Mouse (Mus musculus): ENCODE measurements around the gene Pidd1. TPM values are rescaled to one million over a fixed set of nuclear protein-coding genes. Genes with fewer than 3 reads are reported as not detected.

Pidd1 gene
- polyA plus RNA-seq, 1 experiment from 2014 or later, result 9.1 TPM

- H3K4me2 ChIP-seq (ENCODE audit: low read depth, low read length), result peak overlapping the region; percentile 89
- peak overlapping the region; percentile 72 for H3K4me3 ChIP-seq (ENCODE audit: low read depth, low read length)
- under 1% methylated on average over 17 of the region's 17 CpGs for WGBS
- DNase-seq (ENCODE audit: low spot score), result peak; percentile 60
- H3K36me3 ChIP-seq (replicated peaks; ENCODE audit: control insufficient read depth, insufficient read depth, low read depth, low read length), result no peaks in the 10 kb centered on the region
- no peaks in the 10 kb centered on the region for H3K27me3 ChIP-seq (ENCODE audit: control insufficient read depth, insufficient read depth, low read length)
- peak overlapping the region; percentile 11 for H3K9ac ChIP-seq (replicated peaks; ENCODE audit: low read length)
- peak; percentile 26; the same call in 1 of the 2 replicates for ATAC-seq (replicated peaks; ENCODE audit: insufficient number of reproducible peaks, low FRiP score, low TSS enrichment, low read depth)
- H3K27ac ChIP-seq (replicated peaks; ENCODE audit: low read depth, low read length), result peak overlapping the region; percentile 67
- peaks cover 4% of the 10 kb centered on the region for H3K4me1 ChIP-seq (ENCODE audit: control insufficient read depth, insufficient read depth, low read length)
- H3K9me3 ChIP-seq (replicated peaks; ENCODE audit: control insufficient read depth, low read length), result no peaks in the 10 kb centered on the region
Measured at GRCm38 (mm10) chr7:141476226-141476980, 32.6 kb upstream of the Pidd1 start.

- Histone ChIP-seq H3K27ac (replicated peaks; ENCODE audit: low read depth, low read length) (peak overlapping the region; percentile 80; the same call in 1 of the 2 replicates), H3K27me3 (ENCODE audit: control insufficient read depth, insufficient read depth, low read length) (no peaks in the 10 kb centered on the region), H3K36me3 (replicated peaks; ENCODE audit: control insufficient read depth, insufficient read depth, low read depth, low read length) (no peaks in the 10 kb centered on the region; the same call in 1 of the 2 replicates), H3K9me3 (replicated peaks; ENCODE audit: control insufficient read depth, low read length) (no peaks in the 10 kb centered on the region), H3K4me3 (ENCODE audit: low read depth, low read length) (peak overlapping the region; percentile 72), H3K4me2 (ENCODE audit: low read depth, low read length) (peak overlapping the region; percentile 89), H3K4me1 (ENCODE audit: control insufficient read depth, insufficient read depth, low read length) (peaks cover 4% of the 10 kb centered on the region), H3K9ac (replicated peaks; ENCODE audit: low read length) (peak overlapping the region; percentile 91)
- ATAC-seq (replicated peaks; ENCODE audit: insufficient number of reproducible peaks, low FRiP score, low TSS enrichment, low read depth) (no peak), DNase-seq (ENCODE audit: low spot score) (no peak)
- WGBS, result under 1% methylated on average over 12 of the region's 12 CpGs
Measured at GRCm38 (mm10) chr7:141475805-141476158, 32.0 kb upstream of the Pidd1 start.

- Histone ChIP-seq H3K27me3 (ENCODE audit: control insufficient read depth, insufficient read depth, low read length) (no peaks in the 10 kb centered on the region), H3K4me3 (ENCODE audit: low read depth, low read length) (peak within 1 kb of the TSS; percentile 72), H3K9me3 (replicated peaks; ENCODE audit: control insufficient read depth, low read length) (no peaks in the 10 kb centered on the region), H3K36me3 (replicated peaks; ENCODE audit: control insufficient read depth, insufficient read depth, low read depth, low read length) (peaks cover 4% of the 10 kb centered on the region; the same call in 1 of the 2 replicates), H3K9ac (replicated peaks; ENCODE audit: low read length) (peak within 1 kb of the TSS; percentile 91), H3K4me1 (ENCODE audit: control insufficient read depth, insufficient read depth, low read length) (peaks cover 4% of the 10 kb centered on the region), H3K27ac (replicated peaks; ENCODE audit: low read depth, low read length) (peak within 1 kb of the TSS; percentile 80), H3K4me2 (ENCODE audit: low read depth, low read length) (peak within 1 kb of the TSS; percentile 89)
- ATAC-seq (replicated peaks; ENCODE audit: insufficient number of reproducible peaks, low FRiP score, low TSS enrichment, low read depth) (peak; percentile 47), DNase-seq (ENCODE audit: low spot score) (peak; percentile 89)
- under 1% methylated on average over 73 of the region's 87 CpGs for WGBS
Measured at GRCm38 (mm10) chr7:141475011-141475804, 31.4 kb upstream of the Pidd1 start, which contains the start of the genes Polr2l and Tspan4. Gene Polr2l, minus strand, starts transcription at chr7:141475132. Gene Tspan4, plus strand, starts transcription at chr7:141475240.

- peaks cover 7% of the 10 kb centered on the region for H3K4me1 ChIP-seq (ENCODE audit: control insufficient read depth, insufficient read depth, low read length)
- H3K36me3 ChIP-seq (replicated peaks; ENCODE audit: control insufficient read depth, insufficient read depth, low read depth, low read length), result peaks cover 7% of the 10 kb centered on the region; the same call in 1 of the 2 replicates
- no peaks in the 10 kb centered on the region for H3K27me3 ChIP-seq (ENCODE audit: control insufficient read depth, insufficient read depth, low read length)
- H3K27ac ChIP-seq (replicated peaks; ENCODE audit: low read depth, low read length), result no peak overlapping the region
- peak overlapping the region; percentile 91 for H3K9ac ChIP-seq (replicated peaks; ENCODE audit: low read length)
- WGBS, result 7% methylated on average over 5 of the region's 5 CpGs
- DNase-seq (ENCODE audit: low spot score) (no peak), ATAC-seq (replicated peaks; ENCODE audit: insufficient number of reproducible peaks, low FRiP score, low TSS enrichment, low read depth) (no peak)
- peak overlapping the region; percentile 67 for H3K4me2 ChIP-seq (ENCODE audit: low read depth, low read length)
- H3K9me3 ChIP-seq (replicated peaks; ENCODE audit: control insufficient read depth, low read length), result no peaks in the 10 kb centered on the region
- peak overlapping the region; percentile 72 for H3K4me3 ChIP-seq (ENCODE audit: low read depth, low read length)
Measured at GRCm38 (mm10) chr7:141474160-141474559, 30.3 kb upstream of the Pidd1 start.

- no peak for DNase-seq (ENCODE audit: low spot score)
- no peak overlapping the region for H3K9ac ChIP-seq (replicated peaks; ENCODE audit: low read length)
- H3K36me3 ChIP-seq (replicated peaks; ENCODE audit: control insufficient read depth, insufficient read depth, low read depth, low read length), result peaks cover 7% of the 10 kb centered on the region; the same call in 1 of the 2 replicates
- no peak overlapping the region for H3K4me2 ChIP-seq (ENCODE audit: low read depth, low read length)
- no peak overlapping the region for H3K27ac ChIP-seq (replicated peaks; ENCODE audit: low read depth, low read length)
- no peaks in the 10 kb centered on the region for H3K27me3 ChIP-seq (ENCODE audit: control insufficient read depth, insufficient read depth, low read length)
- WGBS, result 86% methylated on average over 6 of the region's 6 CpGs
- no peak overlapping the region for H3K4me3 ChIP-seq (ENCODE audit: low read depth, low read length)
- ATAC-seq (replicated peaks; ENCODE audit: insufficient number of reproducible peaks, low FRiP score, low TSS enrichment, low read depth), result no peak
- H3K4me1 ChIP-seq (ENCODE audit: control insufficient read depth, insufficient read depth, low read length), result peaks cover 19% of the 10 kb centered on the region
- H3K9me3 ChIP-seq (replicated peaks; ENCODE audit: control insufficient read depth, low read length), result no peaks in the 10 kb centered on the region
Measured at GRCm38 (mm10) chr7:141472763-141473162, 28.9 kb upstream of the Pidd1 start.

GRCm38 (mm10) chr7:141472226-141472625 lies 28.4 kb upstream of the Pidd1 start:
- 82% methylated on average over 6 of the region's 6 CpGs for WGBS
- no peak for ATAC-seq (replicated peaks; ENCODE audit: insufficient number of reproducible peaks, low FRiP score, low TSS enrichment, low read depth)
- Histone ChIP-seq H3K4me1 (ENCODE audit: control insufficient read depth, insufficient read depth, low read length) (peaks cover 19% of the 10 kb centered on the region), H3K9ac (replicated peaks; ENCODE audit: low read length) (no peak overlapping the region), H3K9me3 (replicated peaks; ENCODE audit: control insufficient read depth, low read length) (no peaks in the 10 kb centered on the region), H3K4me3 (ENCODE audit: low read depth, low read length) (no peak overlapping the region), H3K27me3 (ENCODE audit: control insufficient read depth, insufficient read depth, low read length) (no peaks in the 10 kb centered on the region), H3K36me3 (replicated peaks; ENCODE audit: control insufficient read depth, insufficient read depth, low read depth, low read length) (peaks cover 7% of the 10 kb centered on the region; the same call in 1 of the 2 replicates), H3K4me2 (ENCODE audit: low read depth, low read length) (no peak overlapping the region), H3K27ac (replicated peaks; ENCODE audit: low read depth, low read length) (no peak overlapping the region)
- DNase-seq (ENCODE audit: low spot score), result no peak

GRCm38 (mm10) chr7:141471236-141471635 lies 27.4 kb upstream of the Pidd1 start:
- Histone ChIP-seq H3K4me3 (ENCODE audit: low read depth, low read length) (no peak overlapping the region), H3K4me1 (ENCODE audit: control insufficient read depth, insufficient read depth, low read length) (peaks cover 18% of the 10 kb centered on the region)
- ATAC-seq (replicated peaks; ENCODE audit: insufficient number of reproducible peaks, low FRiP score, low TSS enrichment, low read depth), result no peak

More at GRCm38 (mm10) chr7:141471236-141471635, 27.4 kb upstream of the Pidd1 start:
- Histone ChIP-seq H3K36me3 (replicated peaks; ENCODE audit: control insufficient read depth, insufficient read depth, low read depth, low read length) (peaks cover 7% of the 10 kb centered on the region; the same call in 1 of the 2 replicates), H3K9me3 (replicated peaks; ENCODE audit: control insufficient read depth, low read length) (no peaks in the 10 kb centered on the region), H3K27me3 (ENCODE audit: control insufficient read depth, insufficient read depth, low read length) (no peaks in the 10 kb centered on the region), H3K27ac (replicated peaks; ENCODE audit: low read depth, low read length) (no peak overlapping the region), H3K4me2 (ENCODE audit: low read depth, low read length) (no peak overlapping the region), H3K9ac (replicated peaks; ENCODE audit: low read length) (no peak overlapping the region)
- DNase-seq (ENCODE audit: low spot score), result no peak
- 85% methylated on average over 1 of the region's 1 CpGs for WGBS

Measured in embryonic facial prominence, embryonic 11.5 days (tissue).